Mouse (Mus musculus): ENCODE results near the gene Sh3bp4.

Gene Sh3bp4

DNA sequence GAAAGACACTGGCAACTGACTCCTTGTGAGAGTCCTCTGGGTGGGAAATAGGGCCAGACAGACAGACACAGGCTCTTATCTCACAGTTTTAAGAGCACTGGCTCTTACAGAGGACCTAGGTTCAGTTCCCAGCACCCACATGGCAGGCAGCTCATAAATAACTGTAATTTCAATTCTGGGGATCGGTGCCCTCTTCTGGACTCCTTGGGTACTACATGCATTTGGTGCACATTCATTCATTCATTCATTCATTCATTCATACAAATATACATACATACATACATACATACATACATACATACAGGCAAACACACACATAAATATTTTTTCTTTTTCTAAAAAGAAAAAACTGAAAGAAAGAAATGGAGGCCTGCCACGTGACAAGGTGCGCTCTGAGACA, 56.9 kb downstream of the Sh3bp4 start:
- DNase-seq (ENCODE audit: low read depth) = peak; percentile 35

DNA sequence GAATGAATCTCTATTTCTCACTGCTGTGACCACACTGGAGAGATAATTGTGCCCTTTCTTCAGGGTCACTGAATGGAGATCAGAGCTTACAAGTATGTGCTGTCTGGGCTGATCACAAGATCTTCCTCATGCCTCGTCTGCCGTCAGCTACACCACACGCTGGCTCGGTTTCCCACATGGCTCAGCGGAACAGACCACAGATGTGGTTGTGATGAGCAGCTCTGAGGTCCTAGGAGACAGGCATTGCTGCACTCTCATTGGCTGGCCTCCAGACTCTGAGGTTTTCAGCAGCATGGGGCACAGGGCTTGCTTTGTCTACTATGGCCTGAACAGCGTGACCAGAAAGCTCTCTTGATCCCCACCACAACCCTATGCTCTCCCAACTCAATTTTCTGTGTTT, 60.2 kb downstream of the Sh3bp4 start:
- DNase-seq (ENCODE audit: low read depth) = peak; percentile 16

DNA sequence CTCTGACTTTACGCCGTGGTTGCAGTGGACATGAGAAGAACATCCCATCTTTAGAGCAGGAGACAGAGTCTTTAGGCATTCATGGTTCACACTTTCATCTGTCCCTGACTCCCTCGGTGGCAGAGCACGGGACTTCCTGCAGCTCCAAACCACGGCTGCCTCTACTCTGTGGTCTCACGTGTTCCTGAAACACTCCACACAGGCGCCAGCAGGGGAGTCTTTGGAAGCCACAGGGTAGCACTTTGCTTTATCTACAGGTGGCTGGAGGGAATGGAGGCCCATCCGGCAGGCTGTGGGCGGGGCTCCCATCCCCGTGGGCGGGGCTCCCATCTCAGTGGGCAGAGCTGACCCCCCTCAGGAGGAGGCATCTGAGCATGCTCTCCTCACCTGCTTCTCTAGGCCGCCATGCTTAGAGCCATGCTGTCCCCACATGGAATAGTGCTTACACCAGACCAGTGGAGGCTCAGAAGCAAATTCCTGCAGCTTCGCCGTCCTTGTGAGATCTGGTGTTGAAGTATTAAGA, 60.9 kb downstream of the Sh3bp4 start:
- DNase-seq (ENCODE audit: low read depth) = peak; percentile 11

DNA sequence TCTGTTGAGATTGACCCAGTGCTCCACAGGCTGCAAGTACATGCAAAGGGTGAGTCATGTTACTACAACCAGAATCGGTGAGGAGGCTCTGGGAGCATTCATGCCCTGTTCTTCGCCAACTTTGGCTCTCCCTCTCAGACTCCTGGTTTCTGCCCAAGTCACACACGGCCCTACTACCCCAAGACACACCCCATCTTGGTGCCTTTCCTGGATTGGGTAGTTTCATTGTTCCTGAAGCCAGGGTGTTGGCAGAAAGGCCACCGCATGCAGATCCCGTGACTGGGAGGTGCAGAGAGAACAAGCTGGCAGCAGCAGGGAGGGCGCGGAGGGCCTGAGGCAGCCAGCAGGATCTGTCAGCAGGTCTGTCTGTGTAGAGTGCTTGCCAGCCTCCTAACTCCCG, 61.5 kb downstream of the Sh3bp4 start:
- DNase-seq (ENCODE audit: low read depth) = no peak

DNA sequence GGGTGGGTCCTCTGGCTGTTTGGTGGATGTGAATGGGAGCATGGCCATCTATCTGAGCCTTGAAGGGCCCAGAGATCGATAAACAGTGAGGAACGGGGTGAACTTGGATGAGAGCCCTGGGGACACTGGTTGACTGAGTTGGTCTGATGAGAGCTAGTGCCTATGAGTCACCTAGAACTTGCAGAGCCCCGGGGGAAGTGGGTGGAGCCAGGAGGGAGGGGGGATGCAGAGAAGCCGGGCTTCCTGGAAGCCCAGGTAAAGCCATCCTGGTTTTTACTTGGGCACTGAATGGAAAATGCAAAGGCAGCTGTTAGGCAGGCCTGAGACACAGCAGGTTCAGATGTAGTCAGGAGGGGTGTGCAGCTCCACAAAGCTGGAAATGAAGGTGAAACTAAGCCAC, 63.1 kb downstream of the Sh3bp4 start:
- DNase-seq (ENCODE audit: low read depth) = no peak

DNA sequence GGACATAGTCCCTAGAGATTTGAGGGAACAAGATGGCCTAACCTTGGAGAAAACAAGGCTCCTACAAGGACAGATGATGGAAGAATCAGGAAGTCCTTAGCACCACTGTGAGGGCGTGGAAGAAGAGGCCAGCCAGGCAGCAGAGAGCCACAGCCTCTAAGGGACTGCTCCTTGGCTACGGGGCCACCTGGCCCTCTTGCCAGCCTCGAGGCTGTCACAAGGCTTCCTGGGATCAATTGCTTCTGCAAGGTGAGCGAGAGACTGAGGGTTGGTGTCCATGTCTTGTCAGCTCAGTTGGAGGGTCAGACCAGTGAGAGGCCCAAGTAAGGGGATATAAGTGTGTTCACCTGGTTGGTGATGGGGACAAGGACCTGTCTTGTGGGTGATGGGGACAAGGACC, 63.5 kb downstream of the Sh3bp4 start:
- no peak for DNase-seq (ENCODE audit: low read depth)

DNA sequence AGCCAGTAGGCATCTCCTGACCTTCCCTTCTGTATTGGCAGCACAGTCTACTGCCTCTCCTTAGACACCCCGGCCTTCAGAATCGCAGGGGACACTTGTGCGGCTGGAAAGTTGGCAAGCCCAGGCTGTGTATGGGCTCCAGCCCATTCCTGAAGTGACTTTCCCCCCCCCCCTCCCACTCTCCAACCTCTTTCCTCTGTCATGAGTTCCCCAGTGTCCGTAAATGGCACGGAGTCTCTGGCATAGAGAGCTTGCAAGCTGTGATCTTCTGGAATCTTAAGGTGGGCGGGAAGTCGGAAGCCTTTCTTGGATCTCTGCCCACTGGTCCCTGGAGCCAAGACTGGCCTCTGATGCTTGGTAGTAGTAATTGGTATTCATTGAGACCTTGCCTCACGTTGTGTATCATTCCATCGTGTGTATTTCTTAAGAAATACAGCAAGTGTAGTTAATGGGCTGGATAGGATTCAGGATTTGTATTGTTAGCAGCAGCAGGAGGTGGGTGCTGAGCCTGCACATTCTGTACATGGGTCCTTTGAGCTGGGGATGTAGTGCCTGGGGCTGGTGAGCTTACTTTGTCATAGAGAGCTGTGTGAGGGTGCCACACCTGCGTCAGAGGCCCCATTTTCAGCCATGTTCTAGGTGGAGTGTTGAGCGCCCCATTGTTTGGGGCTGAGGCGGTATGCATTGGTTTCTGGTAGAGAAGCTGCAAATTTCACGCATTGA, 66.0 kb downstream of the Sh3bp4 start:
- DNase-seq (ENCODE audit: low read depth) = no peak

DNA sequence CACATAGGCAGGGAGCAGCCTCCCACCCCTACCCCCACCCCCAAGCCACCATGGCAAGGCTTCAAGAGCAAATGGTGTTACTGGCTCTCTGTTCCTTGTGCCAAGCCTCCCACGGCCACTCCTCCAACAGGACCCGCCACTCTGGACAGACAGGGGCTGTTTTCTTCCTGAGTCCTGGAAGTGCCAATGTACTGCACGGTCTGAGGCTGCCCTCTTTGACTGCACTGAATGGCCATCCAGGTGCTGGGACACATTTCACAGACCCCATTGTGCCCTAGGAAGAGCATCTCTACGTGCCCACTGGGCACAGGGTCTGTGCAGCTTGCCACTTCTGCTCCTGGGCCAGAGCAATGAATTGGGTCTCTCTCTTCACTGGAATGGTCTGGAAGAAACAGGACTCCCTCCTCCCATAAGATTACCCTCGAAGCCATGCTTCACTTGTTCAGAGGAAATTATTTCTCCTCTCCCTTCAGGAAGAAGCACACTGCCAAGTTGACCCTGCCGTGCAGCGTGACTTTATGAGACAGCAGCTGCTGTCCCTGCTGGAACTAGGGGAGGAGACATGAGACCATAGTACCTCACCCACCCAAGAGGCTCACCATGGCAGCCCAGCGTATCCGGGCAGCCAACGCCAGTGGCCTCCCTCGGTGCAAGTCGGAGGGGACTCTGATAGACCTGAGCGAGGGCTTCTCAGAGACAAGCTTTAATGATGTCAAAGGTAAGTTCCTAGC, 67.0 kb downstream of the Sh3bp4 start:
- no peak for DNase-seq (ENCODE audit: low read depth)

DNA sequence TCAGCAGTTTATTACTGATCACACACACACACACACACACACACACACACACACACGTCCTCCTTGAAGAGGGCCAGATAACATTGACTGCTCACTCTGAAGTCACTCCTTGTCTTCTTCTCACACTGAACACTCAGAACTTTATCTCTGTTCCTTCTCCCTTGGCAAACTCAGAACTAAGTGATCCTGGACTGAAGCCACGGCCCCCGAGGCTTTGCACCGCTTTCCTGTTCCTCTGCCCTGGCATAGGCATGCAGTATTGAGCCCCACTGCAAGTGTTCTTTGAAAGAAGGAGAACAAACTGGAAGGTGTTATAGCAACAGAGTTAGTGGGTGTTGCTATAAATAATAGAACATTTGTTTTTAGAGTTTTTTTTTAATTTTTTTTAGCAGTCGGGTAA, 68.1 kb downstream of the Sh3bp4 start:
- DNase-seq (ENCODE audit: low read depth) = no peak

DNA sequence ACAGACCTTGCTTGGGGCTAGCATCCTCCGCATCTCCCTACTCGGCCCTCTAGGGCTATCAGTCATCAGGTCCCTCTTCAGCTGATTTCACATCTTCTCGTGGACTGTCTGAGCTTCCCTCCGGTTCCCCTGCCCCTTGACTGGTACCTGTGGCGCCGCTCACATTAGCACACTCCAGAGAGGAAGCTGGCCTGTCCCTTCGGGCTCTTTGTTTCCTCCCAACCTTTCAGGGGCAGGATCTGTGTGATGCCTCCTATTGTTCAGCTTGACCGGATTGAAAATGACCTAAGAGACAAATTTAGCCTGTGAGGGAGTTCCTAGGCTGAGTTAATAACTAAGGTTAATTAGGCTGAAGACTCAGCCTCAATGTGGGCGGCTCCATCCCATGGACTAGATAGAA, 69.9 kb downstream of the Sh3bp4 start:
- DNase-seq (ENCODE audit: low read depth) = no peak

DNA sequence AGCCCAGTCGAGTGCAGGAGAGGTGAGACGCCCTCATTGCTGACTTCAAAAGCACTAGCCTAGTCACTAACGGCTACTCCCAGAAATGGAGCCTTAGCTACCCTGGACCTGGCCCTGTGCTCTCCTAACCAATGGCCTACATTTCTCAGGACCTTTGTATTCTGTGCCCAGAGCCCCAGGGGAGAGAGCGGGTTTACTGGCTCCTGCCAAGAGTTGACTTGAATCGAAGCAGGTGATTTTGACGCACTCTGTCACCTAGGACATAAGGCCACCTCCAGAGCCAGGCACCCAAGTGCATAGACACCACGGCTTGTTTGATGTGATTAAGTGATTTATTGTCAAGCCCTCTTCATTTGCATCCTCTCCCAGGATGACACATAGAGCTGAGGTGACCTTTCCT, 80.9 kb downstream of the Sh3bp4 start:
- no peak for DNase-seq (ENCODE audit: low read depth)

DNA sequence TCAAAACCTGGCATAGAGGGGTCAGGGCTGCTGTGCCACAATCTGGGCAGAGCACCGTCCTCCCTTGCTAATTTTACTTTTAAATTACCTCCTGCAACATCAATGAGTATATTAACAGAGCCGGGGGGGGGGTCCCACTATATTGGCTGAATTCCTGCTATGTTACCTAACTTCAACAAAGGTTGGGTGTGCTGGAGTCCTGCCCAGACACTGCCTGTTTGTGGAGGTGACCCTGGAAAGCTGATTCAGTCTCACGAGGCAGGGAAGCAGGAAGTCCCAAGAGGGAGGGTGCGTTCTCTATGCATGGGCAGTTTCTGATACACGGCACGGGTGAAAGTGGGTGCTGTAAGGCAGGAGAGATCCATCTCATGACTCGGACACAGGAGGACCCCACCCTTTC, 82.4 kb downstream of the Sh3bp4 start:
- DNase-seq (ENCODE audit: low read depth) = no peak

DNA sequence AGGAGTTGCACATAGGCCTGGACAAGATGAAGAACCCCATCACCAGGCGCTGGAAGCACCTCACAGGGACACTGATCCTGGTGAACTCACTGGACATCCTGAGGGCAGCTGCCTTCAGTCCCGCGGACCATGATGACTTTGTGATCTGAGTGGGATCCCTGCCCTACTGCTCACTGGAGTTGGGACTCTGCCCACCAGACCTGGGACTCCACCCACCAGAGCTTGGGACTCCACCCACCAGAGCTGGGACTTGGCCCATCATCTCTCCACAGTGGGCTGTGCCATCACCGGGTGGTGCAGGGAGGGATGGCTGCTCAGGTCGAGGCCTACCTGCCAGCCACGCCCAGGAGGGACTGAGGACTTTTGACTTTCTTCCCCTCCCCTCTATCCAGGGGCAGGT, 83.0 kb downstream of the Sh3bp4 start:
- DNase-seq (ENCODE audit: low read depth) = no peak

DNA sequence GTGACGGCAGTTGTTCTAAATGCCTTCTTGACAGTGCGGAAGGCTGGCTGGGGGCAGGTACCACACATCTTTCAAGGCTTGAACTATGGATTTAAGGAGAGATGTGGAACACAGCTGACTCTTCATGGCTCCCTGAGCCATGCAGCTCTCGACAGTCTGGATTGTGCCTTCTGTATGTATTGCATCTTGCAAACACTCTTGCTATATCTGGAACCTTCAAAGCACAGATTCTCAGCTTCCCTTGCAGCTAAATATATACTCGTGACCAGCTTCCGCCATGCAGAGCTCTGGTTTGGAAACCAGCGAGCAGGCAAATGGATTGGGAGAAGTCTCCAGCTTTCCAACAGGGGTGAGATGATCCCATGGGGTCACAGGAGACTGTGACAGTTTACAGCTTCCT, 93.3 kb downstream of the Sh3bp4 start:
- no peak for DNase-seq (ENCODE audit: low read depth)

DNA sequence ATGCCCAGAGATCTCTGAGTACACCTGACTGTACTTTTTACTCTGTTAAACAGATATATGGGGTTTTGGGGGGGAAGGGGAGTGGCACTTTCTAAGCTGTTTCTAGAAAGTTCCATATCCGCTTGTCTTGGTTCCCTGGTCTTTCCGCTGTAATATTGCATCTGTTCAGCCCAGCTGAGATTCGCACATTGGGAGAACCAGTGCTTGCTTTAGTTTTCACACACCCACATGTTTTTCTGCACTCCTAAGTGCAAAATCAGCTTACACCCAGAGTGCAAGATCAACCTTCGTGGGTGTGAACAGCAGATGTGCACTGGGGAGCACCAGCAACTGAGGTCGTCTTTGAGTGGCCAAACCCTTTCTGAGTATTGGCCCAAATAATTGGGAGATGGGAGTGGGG, 94.1 kb downstream of the Sh3bp4 start:
- DNase-seq (ENCODE audit: low read depth) = no peak

DNA sequence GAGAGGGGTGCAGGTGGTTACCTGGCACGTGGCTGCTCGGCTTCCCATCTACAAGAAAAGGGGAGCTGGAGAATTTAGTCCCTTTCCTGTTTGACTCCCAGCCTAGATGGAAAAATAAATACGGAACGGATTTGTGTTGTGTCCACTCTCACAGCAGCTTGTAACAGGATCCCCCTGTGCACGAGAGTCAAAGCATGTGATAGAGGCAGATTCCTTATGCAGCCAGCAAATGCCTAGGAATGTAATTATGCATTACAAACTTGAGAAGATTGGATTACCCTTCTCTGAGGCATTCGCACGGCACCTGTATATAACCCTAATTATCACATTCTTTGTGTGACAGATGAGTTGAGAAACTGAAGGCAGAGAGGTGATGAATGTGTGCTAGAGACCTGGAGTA, 94.5 kb downstream of the Sh3bp4 start:
- DNase-seq (ENCODE audit: low read depth) = no peak

DNA sequence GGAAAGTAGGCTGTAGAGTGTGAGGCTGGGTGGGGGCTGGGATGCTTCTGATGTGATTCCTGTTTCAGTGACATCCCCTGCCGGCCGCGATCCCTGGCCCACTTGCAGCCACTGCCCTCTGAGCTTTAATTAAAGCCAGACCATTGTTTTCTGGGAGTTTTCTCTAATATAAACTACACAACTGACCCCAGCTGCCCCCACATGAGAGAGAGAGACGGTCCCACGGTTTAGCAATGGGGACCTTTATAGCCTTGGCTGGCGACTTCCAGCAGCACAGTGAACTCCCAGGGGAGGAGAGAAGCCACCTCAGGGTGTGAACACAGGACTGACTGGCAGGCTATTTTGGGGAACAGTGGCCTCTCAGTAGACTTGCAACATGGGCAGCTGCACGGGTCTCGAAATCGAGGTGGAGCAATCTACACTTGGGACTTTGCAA, 96.6 kb downstream of the Sh3bp4 start:
- DNase-seq (ENCODE audit: low read depth) = no peak

DNA sequence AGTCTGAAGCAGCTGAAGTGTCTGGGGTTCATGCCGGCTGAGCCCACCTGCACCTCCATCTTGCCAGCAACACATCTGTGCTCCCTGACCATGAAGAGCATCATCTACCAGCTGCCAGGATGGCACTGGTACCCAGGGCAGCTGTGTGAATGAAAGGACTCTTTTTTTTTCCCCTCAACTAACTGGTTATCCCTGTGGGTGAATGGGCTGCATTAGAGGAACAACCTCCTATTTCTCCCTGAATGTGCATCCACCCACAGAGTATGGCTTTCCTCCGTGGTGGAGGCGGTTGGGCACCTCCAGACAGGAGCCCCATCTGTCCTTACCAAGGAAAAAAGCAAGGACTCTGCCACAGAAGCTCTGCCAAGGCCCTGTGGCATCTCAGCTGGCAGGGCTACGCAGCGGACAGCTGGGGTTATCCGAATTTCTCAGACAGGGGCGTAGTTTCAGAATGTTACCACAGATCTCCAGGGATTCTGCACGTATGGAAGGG, 101.1 kb downstream of the Sh3bp4 start:
- no peak for DNase-seq (ENCODE audit: low read depth)

DNA sequence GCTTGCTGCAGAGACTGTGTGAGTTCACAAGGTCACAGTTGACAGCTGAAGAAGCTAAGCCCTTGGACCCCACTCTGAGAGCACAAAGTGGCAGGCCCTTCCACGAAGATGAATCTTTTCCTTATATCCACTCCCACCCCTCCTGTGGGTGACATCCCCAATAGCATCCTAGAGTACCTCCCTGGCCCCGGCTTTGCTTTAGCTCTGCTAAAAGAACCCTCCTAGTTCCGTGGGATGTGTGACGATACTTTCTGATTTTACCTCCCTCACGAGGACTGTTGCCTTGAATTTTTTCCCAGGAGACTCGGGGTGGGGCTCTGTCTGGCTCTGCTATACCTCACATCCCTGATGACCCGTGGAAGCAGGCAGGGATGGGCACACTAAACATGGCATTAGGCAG, 104.4 kb downstream of the Sh3bp4 start:
- no peak for DNase-seq (ENCODE audit: low read depth)

DNA sequence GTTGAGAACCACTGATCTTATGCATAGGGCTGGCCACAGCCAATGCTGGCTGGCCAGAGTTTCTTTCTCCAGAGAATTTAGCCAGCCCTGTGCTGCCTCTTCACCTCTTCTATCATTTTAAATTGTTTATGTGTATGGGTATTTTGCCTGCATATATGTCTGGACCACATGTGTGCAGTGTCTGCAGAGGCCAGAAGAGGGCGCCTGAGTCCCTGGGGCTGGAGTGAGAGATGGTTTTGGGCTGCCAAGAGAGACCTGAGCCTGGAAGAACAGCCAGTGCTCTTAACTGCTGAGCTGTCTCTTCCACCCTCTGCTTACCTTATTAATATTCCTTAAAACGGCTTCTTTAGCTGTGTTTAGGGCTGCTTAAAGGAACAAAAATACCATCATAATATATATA, 105.1 kb downstream of the Sh3bp4 start:
- peak; percentile 25 for DNase-seq (ENCODE audit: low read depth)

DNA sequence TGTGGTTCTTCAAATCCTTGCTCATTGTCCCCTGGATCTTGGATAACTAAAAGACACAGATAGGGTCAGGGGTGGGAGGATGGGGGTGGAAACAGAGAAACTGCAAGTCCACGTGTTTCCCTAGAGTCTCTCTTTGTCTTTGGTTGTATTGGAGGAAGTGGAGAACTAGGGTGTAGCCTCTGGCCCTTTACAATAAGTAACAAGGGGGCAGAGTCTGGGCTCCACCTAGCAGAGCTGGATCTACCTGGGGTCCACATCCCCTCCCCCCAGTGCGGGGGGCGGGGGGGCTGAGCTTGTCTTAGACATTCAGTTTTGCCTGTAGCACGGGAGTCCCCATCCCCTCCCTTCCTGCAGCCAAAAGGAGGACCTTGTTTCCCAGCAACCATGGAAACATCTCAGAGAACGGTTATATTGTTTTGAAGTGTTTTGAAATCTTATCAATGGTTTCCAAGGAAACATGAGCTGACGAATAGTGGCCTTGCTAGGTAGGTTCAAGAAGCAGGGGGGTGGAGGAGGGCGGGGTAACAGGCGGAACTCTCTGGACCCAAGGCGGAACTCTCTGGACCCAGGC, 113.1 kb downstream of the Sh3bp4 start:
- DNase-seq (ENCODE audit: low read depth) = peak; percentile 42

DNA sequence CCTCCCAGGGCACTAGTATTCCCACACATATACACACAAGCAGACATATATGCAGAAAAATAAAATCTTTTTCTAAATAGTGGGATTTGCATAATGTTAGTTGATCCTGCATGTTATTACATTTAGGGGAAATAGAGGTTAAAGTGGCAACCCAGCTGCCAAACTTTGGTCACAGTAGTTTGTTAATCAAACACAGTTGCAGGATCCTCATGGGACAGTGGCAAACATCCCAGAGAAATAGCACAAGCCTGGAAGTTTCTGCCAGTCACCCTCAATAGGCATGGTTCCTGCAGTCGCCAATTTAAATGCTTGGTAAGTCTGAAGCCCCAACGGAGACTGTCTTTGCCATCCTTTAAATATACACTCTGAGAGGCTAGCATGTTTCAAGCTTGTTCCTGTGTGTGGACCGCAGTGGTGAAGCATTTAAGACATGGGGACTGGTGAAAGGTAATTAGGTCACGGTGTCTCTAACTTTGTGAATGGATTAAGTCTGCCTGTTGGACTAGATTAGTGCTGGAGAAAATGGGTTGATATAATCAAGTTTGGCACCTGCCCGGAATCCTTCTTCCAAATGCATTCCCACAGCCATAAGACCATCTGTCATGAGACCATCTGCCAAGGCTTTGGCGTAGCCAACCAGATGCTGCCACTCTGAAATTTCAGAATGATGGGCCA, 114.0 kb downstream of the Sh3bp4 start:
- no peak for DNase-seq (ENCODE audit: low read depth)

DNA sequence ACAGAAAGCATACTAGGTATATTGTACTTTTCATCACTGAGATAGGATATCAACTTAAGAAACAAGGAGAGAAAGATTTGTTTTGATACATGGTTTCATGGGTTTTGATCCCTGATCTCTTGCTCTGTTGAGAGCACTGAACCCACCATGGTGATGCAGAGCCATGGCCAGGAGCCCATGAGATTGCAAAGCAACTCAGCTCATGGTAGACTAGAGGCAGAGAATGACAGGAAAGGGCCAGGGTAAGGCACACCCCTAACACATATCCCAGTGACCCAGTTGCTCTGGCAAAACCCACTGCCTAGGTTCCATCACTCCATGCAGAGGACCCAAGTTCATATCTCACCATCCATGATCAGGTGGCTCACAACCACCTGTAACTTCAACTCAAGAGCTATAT, 114.6 kb downstream of the Sh3bp4 start:
- DNase-seq (ENCODE audit: low read depth) = no peak
